Mouse (Mus musculus) stomach, embryonic 16.5 days (tissue): Measurements from ENCODE around the gene Ascc2. TPM values are rescaled to one million over a fixed set of nuclear protein-coding genes. Genes with fewer than 3 reads are reported as not detected.
A peak's percentile ranks its signal among the peaks of the same experiment; 100 is the strongest.

Source experiments
- ATAC-seq: fragments of 200-750 bp; cut with Nextera tagmentation; 2 replicates; pipeline ENCODE4 v1.8.0; 2017; ENCODE audit warnings: moderate number of reproducible peaks, moderate TSS enrichment; ENCODE audit not compliant: insufficient read depth, low FRiP score
- H3K27ac ChIP-seq: fragments of 300-500 bp; sonication (generic); 2 replicates; pipeline ENCODE4 v1.5.1; 2014; ENCODE audit warnings: low read length
- H3K27me3 ChIP-seq: fragments of 300-500 bp; sonication (generic); 2 replicates; pipeline ENCODE4 v1.6.1; 2014; ENCODE audit warnings: low read length, control low read depth, mixed read lengths; ENCODE audit not compliant: control insufficient read depth, insufficient read depth
- H3K36me3 ChIP-seq: fragments of 300-500 bp; sonication (generic); 2 replicates; pipeline ENCODE4 v1.6.1; 2014; ENCODE audit warnings: low read length; ENCODE audit not compliant: control insufficient read depth, insufficient read depth
- H3K4me1 ChIP-seq: fragments of 300-500 bp; sonication (generic); 2 replicates; pipeline ENCODE4 v1.6.1; 2014; ENCODE audit warnings: low read length, control low read depth, mixed read lengths; ENCODE audit not compliant: control insufficient read depth, insufficient read depth
- H3K4me2 ChIP-seq: fragments of 300-500 bp; sonication (generic); 2 replicates; pipeline ENCODE4 v1.6.1; 2014; ENCODE audit warnings: low read depth, low read length, mixed read lengths
- H3K4me3 ChIP-seq: fragments of 300-500 bp; sonication (generic); replicated peaks from 2 replicates; pipeline ENCODE4 v1.5.1; 2014; ENCODE audit warnings: mild to moderate bottlenecking, low read length
- H3K9ac ChIP-seq: fragments of 300-500 bp; sonication (generic); 2 replicates; pipeline ENCODE4 v1.6.1; 2014; ENCODE audit warnings: low read length
- H3K9me3 ChIP-seq: fragments of 300-500 bp; sonication (generic); replicated peaks from 2 replicates; pipeline ENCODE4 v1.6.1; 2016; ENCODE audit warnings: low read length, control low read depth; ENCODE audit not compliant: control insufficient read depth
- WGBS: fragments of 180-500 bp; shearing (Covaris S2); extraction: QIAGEN DNeasy Blood & Tissue Kit; methylation state at CpG from one replicate; pipeline ENCODE4 v1.1.7; 2014; 5-methylcytosine and 5-hydroxymethylcytosine counted together
- polyA plus RNA-seq: library from polyadenylated mRNA; unstranded; fragments of >200 nt; fragmentation: Nextera tagmentation; extraction: Ambion mirVana; gene quantifications from 2 replicates; pipeline ENCODE4 v1.2.1, GENCODE M21; 2015

Gene Ascc2
- polyA plus RNA-seq, 1 experiment from 2014 or later = 34.2 TPM

DNA sequence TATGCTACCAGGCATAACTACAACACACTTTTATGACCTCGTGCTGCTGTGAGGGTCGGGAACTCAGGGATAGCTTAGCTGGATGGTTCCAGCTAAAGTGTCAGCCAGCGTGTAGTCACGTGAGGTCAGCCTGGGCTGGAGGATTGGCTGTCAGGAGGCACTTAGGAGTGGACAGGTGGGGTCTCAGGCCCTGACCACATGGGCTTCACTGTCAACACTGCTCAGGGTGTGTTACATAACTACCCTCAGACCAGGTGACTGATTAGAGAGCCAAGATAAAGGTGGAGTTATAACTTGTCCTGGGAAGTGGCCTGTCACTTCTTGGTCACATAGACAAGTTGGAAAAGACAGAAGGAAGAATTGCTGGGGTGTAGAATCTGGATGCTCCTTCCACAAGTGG is 78.0 kb downstream of the Ascc2 start:
- ATAC-seq = no peak
- no peaks in the 10 kb centered on the region for H3K9me3 ChIP-seq
- WGBS = 75% methylated on average over 4 of the region's 4 CpGs
- no peak overlapping the region for H3K4me3 ChIP-seq
- no peaks in the 10 kb centered on the region for H3K36me3 ChIP-seq
- no peaks in the 10 kb centered on the region for H3K27me3 ChIP-seq
- no peak overlapping the region for H3K27ac ChIP-seq
- no peaks in the 10 kb centered on the region for H3K4me1 ChIP-seq
- H3K9ac ChIP-seq = no peak overlapping the region
- no peak overlapping the region for H3K4me2 ChIP-seq

DNA sequence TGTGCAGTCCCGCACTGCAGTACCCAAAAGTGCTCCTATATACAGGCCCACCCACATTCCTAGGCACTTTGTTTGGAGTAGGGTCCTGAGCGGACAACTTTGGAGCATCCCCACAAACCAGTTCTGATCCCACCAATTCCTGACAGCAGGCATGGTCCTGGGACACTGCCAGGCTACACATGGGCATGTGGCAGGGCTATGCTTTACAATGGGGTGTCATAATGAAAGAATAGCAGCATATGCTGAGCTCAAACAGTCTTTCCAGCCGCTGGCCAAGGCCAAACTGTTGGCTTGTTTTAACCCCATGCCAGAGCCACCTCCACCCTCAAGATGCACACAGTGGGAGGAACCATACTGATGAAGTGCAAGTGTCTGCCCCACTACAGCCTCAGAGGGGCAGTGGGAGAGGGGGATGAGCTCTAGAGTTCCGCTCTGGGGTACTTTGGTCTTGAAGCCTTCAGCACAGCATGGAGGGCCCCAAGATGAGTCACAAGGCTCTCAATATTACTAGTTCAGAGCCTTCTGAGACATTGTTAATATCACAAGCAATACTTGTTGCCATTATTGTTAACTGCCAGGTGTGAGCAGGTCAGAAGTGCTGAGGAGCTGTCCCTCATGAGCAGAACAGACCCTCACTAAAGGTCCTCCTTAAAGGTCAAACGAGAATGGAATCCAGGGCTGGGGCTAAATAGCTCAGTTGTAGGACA is 79.1 kb downstream of the Ascc2 start:
- 86% methylated on average over 5 of the region's 5 CpGs for WGBS
- Histone ChIP-seq H3K4me2 (no peak overlapping the region), H3K27ac (no peak overlapping the region), H3K9me3 (no peaks in the 10 kb centered on the region), H3K27me3 (no peaks in the 10 kb centered on the region), H3K4me1 (no peaks in the 10 kb centered on the region; the same call in 1 of the 2 replicates), H3K9ac (no peak overlapping the region), H3K36me3 (no peaks in the 10 kb centered on the region), H3K4me3 (no peak overlapping the region)
- no peak for ATAC-seq

DNA sequence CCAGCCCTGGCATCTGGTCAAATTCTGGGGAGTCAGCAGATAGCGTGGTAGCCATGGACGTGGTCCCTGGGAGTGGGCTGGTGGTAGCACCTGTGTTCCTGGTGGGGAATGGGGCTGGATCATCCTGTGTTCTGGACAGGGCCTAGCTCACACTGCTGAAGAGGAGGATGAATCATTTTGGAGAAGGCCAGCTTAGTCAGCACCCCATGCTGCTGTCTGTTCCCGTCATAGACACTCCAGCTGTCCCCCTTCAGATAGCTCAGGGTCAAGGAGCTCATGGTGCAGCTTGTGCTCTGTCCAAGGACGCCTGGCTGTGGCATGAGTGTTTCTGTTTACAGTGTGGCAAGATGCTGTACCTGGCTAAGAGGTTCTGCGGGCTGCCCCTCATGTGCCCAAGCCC is 81.0 kb downstream of the Ascc2 start:
- 77% methylated on average over 5 of the region's 5 CpGs for WGBS
- no peak overlapping the region for H3K4me3 ChIP-seq
- H3K27me3 ChIP-seq = no peaks in the 10 kb centered on the region

DNA sequence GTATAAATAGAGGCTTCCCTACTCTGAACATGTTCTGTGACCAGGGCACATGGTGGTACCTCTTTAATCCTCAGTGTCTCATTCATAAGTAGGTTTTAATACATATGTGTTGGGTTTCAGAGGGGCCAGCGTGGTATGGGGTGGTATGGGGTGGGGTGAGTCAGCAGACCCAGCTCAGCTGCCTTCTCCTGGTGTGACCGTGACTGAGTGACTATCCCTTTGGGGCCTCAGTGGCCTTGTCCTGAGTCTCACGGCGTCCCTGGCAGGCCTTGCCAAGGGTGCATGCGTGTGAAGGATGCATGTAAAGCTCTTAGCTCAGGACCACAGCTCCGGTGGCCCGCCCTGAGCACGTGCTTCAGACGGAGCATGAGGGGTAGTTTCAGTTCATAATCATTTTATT is 82.4 kb downstream of the Ascc2 start:
- 89% methylated on average over 9 of the region's 9 CpGs for WGBS
- no peaks in the 10 kb centered on the region; the same call in 1 of the 2 replicates for H3K4me1 ChIP-seq
- H3K4me2 ChIP-seq = no peak overlapping the region
- no peak overlapping the region for H3K4me3 ChIP-seq
- H3K27me3 ChIP-seq = no peaks in the 10 kb centered on the region
- H3K9ac ChIP-seq = no peak overlapping the region
- H3K27ac ChIP-seq = no peak overlapping the region
- no peaks in the 10 kb centered on the region for H3K36me3 ChIP-seq
- ATAC-seq = no peak
- H3K9me3 ChIP-seq = no peaks in the 10 kb centered on the region

More for the DNA sequence above, 81.0 kb downstream of the Ascc2 start:
- H3K4me1 ChIP-seq = no peaks in the 10 kb centered on the region; the same call in 1 of the 2 replicates
- no peak overlapping the region for H3K9ac ChIP-seq
- ATAC-seq = no peak
- no peaks in the 10 kb centered on the region for H3K36me3 ChIP-seq
- H3K27ac ChIP-seq = no peak overlapping the region
- no peak overlapping the region for H3K4me2 ChIP-seq
- no peaks in the 10 kb centered on the region for H3K9me3 ChIP-seq

DNA sequence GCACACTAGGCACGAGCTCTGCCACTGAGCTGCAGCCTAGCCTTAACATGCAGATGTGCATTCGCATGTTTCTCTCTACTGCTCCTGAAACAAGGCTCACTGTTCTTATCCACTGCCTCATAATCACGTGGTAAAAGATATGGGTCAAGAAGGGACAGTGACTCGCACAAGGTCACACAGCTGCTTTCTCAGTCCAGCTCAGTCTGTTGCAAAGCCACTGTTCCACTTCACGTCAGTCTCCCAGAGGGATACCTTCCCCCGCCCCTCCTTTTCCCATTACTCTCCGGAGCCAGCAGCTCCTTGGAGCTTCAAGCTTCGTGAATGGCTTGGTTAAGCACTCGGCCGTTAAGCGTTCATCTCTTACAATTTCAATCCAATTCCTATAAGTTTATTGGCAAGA is 82.8 kb downstream of the Ascc2 start:
- H3K4me1 ChIP-seq = no peaks in the 10 kb centered on the region; the same call in 1 of the 2 replicates
- H3K27ac ChIP-seq = no peak overlapping the region
- no peak overlapping the region for H3K4me3 ChIP-seq
- H3K36me3 ChIP-seq = no peaks in the 10 kb centered on the region
- ATAC-seq = no peak
- 68% methylated on average over 11 of the region's 11 CpGs for WGBS
- H3K9ac ChIP-seq = no peak overlapping the region
- no peaks in the 10 kb centered on the region for H3K9me3 ChIP-seq
- no peaks in the 10 kb centered on the region for H3K27me3 ChIP-seq
- no peak overlapping the region for H3K4me2 ChIP-seq

DNA sequence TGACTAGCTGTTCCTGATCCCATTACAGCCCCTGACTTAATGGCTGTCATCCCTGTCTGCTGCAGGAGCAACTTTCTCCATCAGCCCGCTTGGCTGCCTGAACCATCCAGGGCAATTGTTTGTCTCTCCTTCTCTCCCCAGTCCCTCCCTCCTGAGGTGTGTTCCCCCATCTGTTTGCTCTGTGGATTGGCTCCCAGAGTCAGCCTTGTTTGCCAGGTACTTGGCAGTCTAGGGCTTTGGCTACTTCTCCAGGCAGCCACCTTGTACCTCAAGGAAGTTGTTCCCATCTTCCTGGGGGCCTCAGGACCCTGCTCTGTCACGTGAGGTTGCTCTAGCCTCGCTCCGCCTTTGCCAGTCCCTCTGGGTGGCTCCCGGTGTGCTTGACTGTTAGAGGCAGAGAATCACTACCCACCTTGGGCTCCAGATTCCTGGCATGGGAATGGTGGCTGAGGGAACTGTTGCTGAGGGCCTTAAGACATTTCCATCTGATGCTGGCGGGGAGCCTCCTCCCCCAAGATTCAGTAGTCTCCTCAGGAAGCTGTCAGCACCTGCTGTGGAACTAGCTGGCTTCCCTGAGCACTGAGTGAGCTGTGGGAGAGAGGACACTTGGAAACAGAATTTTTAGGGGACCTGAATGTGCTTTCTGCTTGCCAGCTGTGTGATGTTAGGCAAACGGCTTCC is 83.5 kb downstream of the Ascc2 start:
- H3K4me3 ChIP-seq = no peak overlapping the region
- no peak overlapping the region for H3K27ac ChIP-seq
- H3K9me3 ChIP-seq = no peaks in the 10 kb centered on the region
- no peak for ATAC-seq
- no peaks in the 10 kb centered on the region for H3K36me3 ChIP-seq
- H3K4me2 ChIP-seq = no peak overlapping the region
- no peaks in the 10 kb centered on the region for H3K27me3 ChIP-seq
- no peaks in the 10 kb centered on the region; the same call in 1 of the 2 replicates for H3K4me1 ChIP-seq
- WGBS = 35% methylated on average over 7 of the region's 7 CpGs
- no peak overlapping the region for H3K9ac ChIP-seq

DNA sequence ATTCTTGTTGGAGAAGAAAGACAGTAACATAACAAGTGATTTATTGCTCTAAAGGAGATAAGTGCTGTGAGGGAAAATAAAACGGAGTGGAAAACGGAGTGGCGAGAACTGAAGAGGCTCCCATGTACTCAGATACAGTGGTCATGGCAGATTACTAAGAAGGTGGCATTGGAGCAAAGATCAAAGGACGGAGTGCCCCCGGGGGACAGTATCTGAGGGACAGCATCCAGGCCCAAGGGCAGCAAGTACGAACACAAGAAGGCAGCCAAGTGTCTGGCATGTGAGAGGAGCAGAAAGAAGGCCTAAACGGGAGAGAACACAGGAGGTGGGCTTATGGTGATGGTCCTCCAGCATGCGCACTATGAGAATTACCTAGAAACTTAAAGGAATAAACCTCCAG is 84.2 kb downstream of the Ascc2 start:
- Histone ChIP-seq H3K36me3 (no peaks in the 10 kb centered on the region), H3K27ac (no peak overlapping the region), H3K4me1 (no peaks in the 10 kb centered on the region; the same call in 1 of the 2 replicates), H3K4me3 (no peak overlapping the region), H3K9ac (no peak overlapping the region), H3K9me3 (no peaks in the 10 kb centered on the region), H3K27me3 (no peaks in the 10 kb centered on the region), H3K4me2 (no peak overlapping the region)
- 77% methylated on average over 8 of the region's 8 CpGs for WGBS
- no peak for ATAC-seq

DNA sequence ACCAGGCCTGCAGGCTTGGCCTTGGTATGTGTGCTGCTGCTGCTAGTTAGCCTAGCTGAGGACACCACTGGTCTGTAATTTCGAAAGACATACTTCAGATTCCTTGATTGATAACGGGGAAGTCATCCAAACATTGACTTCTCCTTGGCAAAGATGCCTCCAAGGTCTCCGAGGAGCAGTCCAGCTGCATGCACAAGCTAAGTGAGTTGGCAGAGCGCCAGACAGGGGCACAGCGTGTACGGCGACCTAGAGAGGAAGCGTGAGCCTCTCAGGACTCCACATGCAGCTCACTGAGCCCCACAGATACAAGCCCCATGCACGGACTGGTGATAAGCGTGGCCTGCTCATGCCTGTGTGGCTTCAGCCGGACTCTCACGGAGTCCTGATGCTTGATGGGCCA is 92.1 kb downstream of the Ascc2 start:
- 0 out of 2 replicates have a peak, but pooled peaks have one; percentile 23 for ATAC-seq
- Histone ChIP-seq H3K4me2 (peak overlapping the region; percentile 11; the same call in 1 of the 2 replicates), H3K9me3 (no peaks in the 10 kb centered on the region), H3K9ac (peak overlapping the region; percentile 2; the same call in 1 of the 2 replicates), H3K36me3 (no peaks in the 10 kb centered on the region), H3K27me3 (no peaks in the 10 kb centered on the region), H3K27ac (peak overlapping the region; percentile 80), H3K4me1 (peaks cover 9% of the 10 kb centered on the region; the same call in 1 of the 2 replicates), H3K4me3 (no peak overlapping the region)
- 37% methylated on average over 12 of the region's 12 CpGs for WGBS

DNA sequence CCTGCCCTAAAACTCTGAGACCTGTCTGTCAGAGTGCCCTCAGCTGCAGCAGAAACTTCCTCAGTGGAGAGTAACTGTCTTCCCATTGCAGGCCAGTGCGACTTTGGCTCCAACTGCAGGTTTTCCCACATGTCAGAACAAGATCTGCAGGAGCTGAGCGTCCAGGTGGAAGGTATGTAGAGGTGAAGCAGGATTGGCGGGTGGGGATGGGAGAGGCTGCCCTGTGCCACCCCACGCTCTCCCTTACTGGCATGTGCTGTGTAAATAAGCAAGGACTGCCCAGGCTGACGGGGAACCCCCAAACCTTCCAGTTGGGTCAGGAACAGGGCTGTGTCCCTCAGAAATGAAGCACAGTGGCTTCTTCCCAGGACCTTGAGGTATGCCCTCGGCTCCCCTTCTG is 92.5 kb downstream of the Ascc2 start:
- peak overlapping the region; percentile 80 for H3K27ac ChIP-seq
- ATAC-seq = peak; percentile 83
- 50% methylated on average over 6 of the region's 6 CpGs for WGBS

More for the DNA sequence above, 92.5 kb downstream of the Ascc2 start:
- H3K9ac ChIP-seq = peak overlapping the region; percentile 2; the same call in 1 of the 2 replicates
- H3K4me1 ChIP-seq = peaks cover 9% of the 10 kb centered on the region; the same call in 1 of the 2 replicates
- H3K9me3 ChIP-seq = no peaks in the 10 kb centered on the region
- H3K4me3 ChIP-seq = no peak overlapping the region
- peak overlapping the region; percentile 11; the same call in 1 of the 2 replicates for H3K4me2 ChIP-seq
- H3K27me3 ChIP-seq = no peaks in the 10 kb centered on the region
- no peaks in the 10 kb centered on the region for H3K36me3 ChIP-seq
